Mouse (Mus musculus): Measurements from ENCODE around the gene Hspa12a.

The Hspa12a gene

GRCm38 (mm10) chr19:58750822-58751221, 192.6 kb downstream of the Hspa12a start:
- no peak for DNase-seq (ENCODE audit: low spot score)

- DNase-seq (ENCODE audit: low spot score) = no peak
Observed at GRCm38 (mm10) chr19:58747498-58748000, 195.9 kb downstream of the Hspa12a start.
